Mouse (Mus musculus) monocyte, adult 2 months (primary cell): ENCODE data around the gene Mfap4.

ENCODE experiments used
- DNase-seq, 2 experiments: peaks; one replicate each; pipeline ENCODE4 v3.0.0; 2022; ENCODE audit warnings: low spot score in 2 of 2, low read depth in 1 of 2

Mfap4 gene

GRCm38 (mm10) chr11:61514953-61515352 is 29.7 kb downstream of the Mfap4 start:
- no peak for DNase-seq

- DNase-seq, result no peak
Observed at GRCm38 (mm10) chr11:61517971-61518370, 32.7 kb downstream of the Mfap4 start.

- DNase-seq, result no peak
Observed at GRCm38 (mm10) chr11:61518871-61519270, 33.6 kb downstream of the Mfap4 start.

GRCm38 (mm10) chr11:61519484-61520107 is 34.4 kb downstream of the Mfap4 start:
- no peak for DNase-seq

- DNase-seq, result no peak
Observed at GRCm38 (mm10) chr11:61526872-61527271, 41.6 kb downstream of the Mfap4 start.

GRCm38 (mm10) chr11:61529268-61529713 is 44.1 kb downstream of the Mfap4 start:
- no peak for DNase-seq

GRCm38 (mm10) chr11:61532820-61533219 is 47.6 kb downstream of the Mfap4 start:
- DNase-seq, result no peak

- DNase-seq, result no peak
Observed at GRCm38 (mm10) chr11:61533571-61533970, 48.3 kb downstream of the Mfap4 start.

- no peak for DNase-seq
Observed at GRCm38 (mm10) chr11:61535530-61535929, 50.3 kb downstream of the Mfap4 start.

- no peak for DNase-seq
Observed at GRCm38 (mm10) chr11:61536952-61537351, 51.7 kb downstream of the Mfap4 start.

GRCm38 (mm10) chr11:61537362-61537761 is 52.1 kb downstream of the Mfap4 start:
- DNase-seq, result no peak
